Mouse (Mus musculus): ENCODE measurements around the gene Parva.

DNA sequence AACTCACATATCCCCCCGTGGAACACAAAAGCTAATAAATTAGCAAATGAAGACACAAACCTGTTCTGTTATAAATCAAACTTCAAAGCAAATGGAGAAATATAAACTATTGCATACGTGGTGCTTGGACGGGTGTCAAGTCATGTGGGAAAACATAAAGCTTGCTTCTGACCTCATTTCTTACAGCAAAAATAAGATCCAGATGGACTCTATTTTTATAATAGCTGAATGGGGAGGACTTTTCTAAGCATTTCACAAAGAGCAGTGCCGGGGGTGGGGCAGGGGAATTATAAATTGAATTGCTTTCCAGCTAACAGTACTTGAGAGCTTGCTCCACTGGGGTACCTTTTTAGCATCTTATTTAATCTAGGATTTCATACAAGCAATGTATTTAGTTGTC is 200.2 kb downstream of the Parva start:
- TF ChIP-seq CTCF (IDR thresholded peaks at IDR 0.05; ENCODE audit: low read depth) (no peak), EP300 (IDR thresholded peaks at IDR 0.05; ENCODE audit: low read depth) (no peak)
